Mouse (Mus musculus) ES-E14 (cell line): ENCODE measurements around the gene AW011738.

Experiments
- CHD2 ChIP-seq: IDR thresholded peaks from 2 replicates; pipeline ENCODE4 v1.6.1; 2014; ENCODE audit warnings: mild to moderate bottlenecking, low read depth, low read length, inconsistent platforms
- HCFC1 ChIP-seq: IDR thresholded peaks from 2 replicates; pipeline ENCODE4 v1.6.1; 2012; ENCODE audit warnings: low read length, inconsistent platforms, borderline replicate concordance; ENCODE audit not compliant: insufficient read depth
- MAFK ChIP-seq: IDR thresholded peaks from 2 replicates; pipeline ENCODE4 v1.6.1; 2014; ENCODE audit warnings: mild to moderate bottlenecking, low read depth, low read length, inconsistent platforms; ENCODE audit not compliant: insufficient read depth
- ZNF384 ChIP-seq: IDR thresholded peaks from 2 replicates; pipeline ENCODE4 v1.6.1; 2012; ENCODE audit warnings: low read depth, low read length, inconsistent platforms

GRCm38 (mm10) chr4:156154771-156155170 is 48.3 kb upstream of the AW011738 start:
- TF ChIP-seq MAFK = no peak
- TF ChIP-seq HCFC1 = no peak
- TF ChIP-seq ZNF384 = no peak
- TF ChIP-seq CHD2 = no peak
